Mouse (Mus musculus): ENCODE measurements at regions not wholly inside any gene's neighbourhood (a gene's known extent, or its start where the extent isn't known, plus 50 kb on each side); places are given as distances from the start of the nearest gene placed in this dataset.

GRCm38 (mm10) chr13:111939534-111940115 lies 130.8 kb upstream of the Map3k1 start:
- TF ChIP-seq CTCF (IDR thresholded peaks at IDR 0.05; ENCODE audit: extremely low read depth, insufficient read depth, insufficient read length, insufficient replicate concordance) (no peak), POLR2A (IDR thresholded peaks at IDR 0.05; ENCODE audit: low read depth, low read length) (no peak)

Data from spleen, adult 2 months (tissue).